Mouse (Mus musculus) liver, embryonic 15.5 days (tissue): ENCODE measurements around the gene Acvr2b. TPM values are rescaled to one million over a fixed set of nuclear protein-coding genes. Genes with fewer than 3 reads are reported as not detected.
"Not testable (repeated sequence)": the region's sequence is repeated elsewhere in the genome, so short reads cannot be mapped to it uniquely, and the experiment has no call there.

Experiments used
- ATAC-seq: fragments of 200-750 bp; cut with Nextera tagmentation; 2 replicates; pipeline ENCODE4 v1.8.0; 2017; ENCODE audit warnings: moderate number of reproducible peaks, mild to moderate bottlenecking, moderate library complexity; ENCODE audit not compliant: insufficient read depth
- H3K27ac ChIP-seq: fragments of 300-500 bp; sonication (generic); replicated peaks from 2 replicates; pipeline ENCODE4 v1.5.1; 2015; ENCODE audit warnings: mild to moderate bottlenecking, inconsistent platforms
- H3K27me3 ChIP-seq: fragments of 300-500 bp; sonication (generic); 2 replicates; pipeline ENCODE4 v1.6.1; 2015; ENCODE audit warnings: mild to moderate bottlenecking, inconsistent platforms
- H3K36me3 ChIP-seq: fragments of 300-500 bp; sonication (generic); replicated peaks from 2 replicates; pipeline ENCODE4 v1.6.1; 2015; ENCODE audit warnings: moderate library complexity, mild to moderate bottlenecking, inconsistent platforms
- H3K4me1 ChIP-seq: fragments of 300-500 bp; sonication (generic); replicated peaks from 2 replicates; pipeline ENCODE4 v1.6.1; 2015; ENCODE audit warnings: inconsistent platforms
- H3K4me2 ChIP-seq: fragments of 300-500 bp; sonication (generic); 2 replicates; pipeline ENCODE4 v1.6.1; 2015; ENCODE audit warnings: moderate library complexity, mild to moderate bottlenecking, inconsistent platforms
- H3K4me3 ChIP-seq: fragments of 300-500 bp; sonication (generic); replicated peaks from 2 replicates; pipeline ENCODE4 v1.5.1; 2015; ENCODE audit warnings: mild to moderate bottlenecking, inconsistent platforms
- H3K9ac ChIP-seq: fragments of 300-500 bp; sonication (generic); 2 replicates; pipeline ENCODE4 v1.6.1; 2015; ENCODE audit warnings: moderate library complexity, mild to moderate bottlenecking, inconsistent platforms
- H3K9me3 ChIP-seq: fragments of 300-500 bp; sonication (generic); replicated peaks from 2 replicates; pipeline ENCODE4 v1.6.1; 2016; ENCODE audit warnings: inconsistent platforms
- WGBS: fragments of 180-500 bp; shearing (Covaris S2); methylation state at CpG from one replicate; pipeline ENCODE4 v1.1.7; 2015; ENCODE audit warnings: mixed read lengths; ENCODE audit not compliant: insufficient replicate concordance; 5-methylcytosine and 5-hydroxymethylcytosine counted together
- polyA plus RNA-seq: library from polyadenylated mRNA; unstranded; fragments of >200 nt; fragmentation: Nextera tagmentation; extraction: Ambion mirVana; gene quantifications from 2 replicates; pipeline ENCODE4 v1.2.1, GENCODE M21; 2015

The Acvr2b gene
- polyA plus RNA-seq = 3.2 and 3.6 TPM in 2 replicates

GRCm38 (mm10) chr9:119401801-119402214 is at the start of gene Acvr2b:
Gene Acvr2b (plus strand): TSS chr9:119402118.
- WGBS = under 1% methylated on average over 22 of the region's 32 CpGs

GRCm38 (mm10) chr9:119353926-119354325 is 48.0 kb upstream of the Acvr2b start:
- no peak overlapping the region for H3K4me2 ChIP-seq
- 0 out of 2 replicates have a peak, but pooled peaks cover 5% of the 10 kb centered on the region for H3K27me3 ChIP-seq
- peaks cover 21% of the 10 kb centered on the region for H3K4me1 ChIP-seq
- WGBS = 64% methylated on average over 6 of the region's 6 CpGs
- H3K27ac ChIP-seq = no peak overlapping the region
- no peaks in the 10 kb centered on the region for H3K9me3 ChIP-seq
- ATAC-seq = no peak
- no peak overlapping the region for H3K4me3 ChIP-seq
- no peak overlapping the region for H3K9ac ChIP-seq
- H3K36me3 ChIP-seq = peaks cover 6% of the 10 kb centered on the region; the same call in 1 of the 2 replicates

More at GRCm38 (mm10) chr9:119401801-119402214, at the start of gene Acvr2b:
- H3K9ac ChIP-seq = peak within 1 kb of the TSS; percentile 59
- peaks cover 47% of the 10 kb centered on the region for H3K27me3 ChIP-seq
- H3K4me3 ChIP-seq = peak within 1 kb of the TSS; percentile 66
- peak within 1 kb of the TSS; percentile 73 for H3K4me2 ChIP-seq
- H3K36me3 ChIP-seq = no peaks in the 10 kb centered on the region
- H3K9me3 ChIP-seq = no peaks in the 10 kb centered on the region
- H3K4me1 ChIP-seq = peaks cover 32% of the 10 kb centered on the region
- H3K27ac ChIP-seq = peak within 1 kb of the TSS; percentile 78
- ATAC-seq = peak; percentile 85

- no peak for ATAC-seq
- no peak overlapping the region for H3K4me2 ChIP-seq
- H3K4me3 ChIP-seq = no peak overlapping the region
- 0 out of 2 replicates have a peak, but pooled peaks cover 5% of the 10 kb centered on the region for H3K27me3 ChIP-seq
- peaks cover 19% of the 10 kb centered on the region for H3K4me1 ChIP-seq
- peaks cover 6% of the 10 kb centered on the region; the same call in 1 of the 2 replicates for H3K36me3 ChIP-seq
- no peak overlapping the region for H3K27ac ChIP-seq
- no peaks in the 10 kb centered on the region for H3K9me3 ChIP-seq
- no peak overlapping the region for H3K9ac ChIP-seq
- WGBS = 73% methylated on average over 6 of the region's 6 CpGs
These were observed 46.0 kb upstream of the Acvr2b start for GRCm38 (mm10) chr9:119355943-119356342.

GRCm38 (mm10) chr9:119357331-119358057 is 44.4 kb upstream of the Acvr2b start, which contains the start of gene Xylb:
Gene Xylb (plus strand): TSS chr9:119357381.
- H3K36me3 ChIP-seq = no peaks in the 10 kb centered on the region

GRCm38 (mm10) chr9:119358058-119358429 is 43.9 kb upstream of the Acvr2b start:
- no peak for ATAC-seq

More at GRCm38 (mm10) chr9:119357331-119358057, 44.4 kb upstream of the Acvr2b start, which contains the start of gene Xylb:
- 0 out of 2 replicates have a peak, but pooled peaks cover 5% of the 10 kb centered on the region for H3K27me3 ChIP-seq
- peaks cover 14% of the 10 kb centered on the region for H3K4me1 ChIP-seq
- peak; percentile 87 for ATAC-seq
- no peak within 1 kb of the TSS for H3K27ac ChIP-seq
- peak within 1 kb of the TSS; percentile 67 for H3K9ac ChIP-seq
- no peaks in the 10 kb centered on the region for H3K9me3 ChIP-seq
- WGBS = 2% methylated on average over 65 of the region's 65 CpGs
- peak within 1 kb of the TSS; percentile 70 for H3K4me3 ChIP-seq
- peak within 1 kb of the TSS; percentile 96 for H3K4me2 ChIP-seq

GRCm38 (mm10) chr9:119361416-119361815 is 40.5 kb upstream of the Acvr2b start:
- H3K27me3 ChIP-seq = 0 out of 2 replicates have a peak, but pooled peaks cover 5% of the 10 kb centered on the region
- no peaks in the 10 kb centered on the region for H3K36me3 ChIP-seq
- 78% methylated on average over 5 of the region's 5 CpGs for WGBS
- peaks cover 14% of the 10 kb centered on the region for H3K4me1 ChIP-seq
- no peaks in the 10 kb centered on the region for H3K9me3 ChIP-seq
- no peak overlapping the region for H3K9ac ChIP-seq
- H3K27ac ChIP-seq = no peak overlapping the region
- no peak for ATAC-seq
- H3K4me2 ChIP-seq = no peak overlapping the region
- H3K4me3 ChIP-seq = no peak overlapping the region

More at GRCm38 (mm10) chr9:119358058-119358429, 43.9 kb upstream of the Acvr2b start:
- Histone ChIP-seq H3K36me3 (no peaks in the 10 kb centered on the region), H3K9ac (peak overlapping the region; percentile 67), H3K4me3 (peak overlapping the region; percentile 70), H3K27ac (no peak overlapping the region), H3K4me2 (peak overlapping the region; percentile 96), H3K27me3 (0 out of 2 replicates have a peak, but pooled peaks cover 5% of the 10 kb centered on the region), H3K9me3 (no peaks in the 10 kb centered on the region), H3K4me1 (peaks cover 14% of the 10 kb centered on the region)
- 43% methylated on average over 9 of the region's 9 CpGs for WGBS

GRCm38 (mm10) chr9:119363229-119363628 is 38.7 kb upstream of the Acvr2b start:
- no peaks in the 10 kb centered on the region for H3K9me3 ChIP-seq
- H3K4me3 ChIP-seq = no peak overlapping the region
- no peak for ATAC-seq
- no peak overlapping the region for H3K4me2 ChIP-seq
- H3K27ac ChIP-seq = no peak overlapping the region
- peaks cover 2% of the 10 kb centered on the region for H3K4me1 ChIP-seq
- no peaks in the 10 kb centered on the region for H3K36me3 ChIP-seq
- 0 out of 2 replicates have a peak, but pooled peaks cover 2% of the 10 kb centered on the region for H3K27me3 ChIP-seq
- no peak overlapping the region for H3K9ac ChIP-seq
- WGBS = 83% methylated on average over 12 of the region's 12 CpGs

- H3K9me3 ChIP-seq = no peaks in the 10 kb centered on the region
- no peak within 1 kb of the TSS for H3K4me2 ChIP-seq
- H3K27ac ChIP-seq = no peak within 1 kb of the TSS
- no peak for ATAC-seq
- no peaks in the 10 kb centered on the region for H3K4me1 ChIP-seq
- WGBS = 50% methylated on average over 7 of the region's 7 CpGs
- H3K9ac ChIP-seq = no peak within 1 kb of the TSS
- H3K4me3 ChIP-seq = no peak within 1 kb of the TSS
- no peaks in the 10 kb centered on the region for H3K27me3 ChIP-seq
- no peaks in the 10 kb centered on the region; the same call in 1 of the 2 replicates for H3K36me3 ChIP-seq
These were observed 36.6 kb upstream of the Acvr2b start, which contains the start of gene Slc22a14 for GRCm38 (mm10) chr9:119365284-119365683. Gene Slc22a14 (minus strand): TSS chr9:119365553.

GRCm38 (mm10) chr9:119368367-119368766 is 33.6 kb upstream of the Acvr2b start:
- 70% methylated on average over 3 of the region's 3 CpGs for WGBS
- Histone ChIP-seq H3K27me3 (no peaks in the 10 kb centered on the region), H3K9me3 (no peaks in the 10 kb centered on the region), H3K36me3 (no peaks in the 10 kb centered on the region; the same call in 1 of the 2 replicates), H3K4me2 (no peak overlapping the region), H3K4me1 (no peaks in the 10 kb centered on the region), H3K27ac (no peak overlapping the region), H3K9ac (no peak overlapping the region), H3K4me3 (no peak overlapping the region)
- no peak for ATAC-seq

- not testable (repeated sequence) for ATAC-seq, H3K27ac ChIP-seq, H3K27me3 ChIP-seq, H3K36me3 ChIP-seq, H3K4me2 ChIP-seq, H3K4me1 ChIP-seq, H3K4me3 ChIP-seq, H3K9ac ChIP-seq, H3K9me3 ChIP-seq
- 61% methylated on average over 4 of the region's 4 CpGs for WGBS
These were observed 31.1 kb upstream of the Acvr2b start for GRCm38 (mm10) chr9:119370770-119371169.

- Histone ChIP-seq H3K9me3 (no peaks in the 10 kb centered on the region), H3K4me2 (no peak overlapping the region), H3K36me3 (no peaks in the 10 kb centered on the region; the same call in 1 of the 2 replicates), H3K4me3 (no peak overlapping the region), H3K4me1 (no peaks in the 10 kb centered on the region), H3K27ac (no peak overlapping the region), H3K27me3 (no peaks in the 10 kb centered on the region), H3K9ac (no peak overlapping the region)
- WGBS = 66% methylated on average over 4 of the region's 4 CpGs
- no peak for ATAC-seq
These were observed 30.7 kb upstream of the Acvr2b start for GRCm38 (mm10) chr9:119371251-119371650.
